Mouse (Mus musculus): ENCODE measurements around the gene Ahnak. TPM values are rescaled to one million over a fixed set of nuclear protein-coding genes. Genes with fewer than 3 reads are reported as not detected.
A peak's percentile ranks its signal among the peaks of the same experiment; 100 is the strongest.

Gene Ahnak
- 10 to 100 TPM; 15.7 to 23.9 TPM for total RNA-seq (2021)
- long read RNA-seq, experiment 1, partial matches to known transcripts: 0 of 6 reads
- long read RNA-seq, experiment 1, other reads (novel, unspliced or antisense): 3 of 6 reads
- long read RNA-seq, experiment 2, partial matches to known transcripts: 0 of 1 reads
- long read RNA-seq, experiment 2, other reads (novel, unspliced or antisense): 1 of 1 reads

- DNase-seq (ENCODE audit: low spot score in 2 of 2): no peak
- intact Hi-C loops (cut with DNase I): no loop called here
These were observed at the start of gene Ahnak for GRCm38 (mm10) chr19:8989066-8989566. Ahnak (plus strand) TSS chr19:8989284.

- intact Hi-C loops (cut with DNase I): no loop called here
- no peak for DNase-seq (ENCODE audit: low spot score in 2 of 2)
These were observed 48.5 kb upstream of the Ahnak start for GRCm38 (mm10) chr19:8940526-8941133.

- DNase-seq (ENCODE audit: low spot score in 2 of 2): no peak
- intact Hi-C loops (cut with DNase I): no loop called here
These were observed 48.0 kb upstream of the Ahnak start for GRCm38 (mm10) chr19:8941136-8941514.

- intact Hi-C loops (cut with DNase I): no loop called here
These were observed 47.4 kb upstream of the Ahnak start, which contains the start of gene Mta2 for GRCm38 (mm10) chr19:8941515-8942217. Mta2 (plus strand) TSS chr19:8941875.

GRCm38 (mm10) chr19:8942276-8942964 is 46.7 kb upstream of the Ahnak start:
- intact Hi-C loops (cut with DNase I): no loop called here

More at GRCm38 (mm10) chr19:8941515-8942217, 47.4 kb upstream of the Ahnak start, which contains the start of gene Mta2:
- DNase-seq (ENCODE audit: low spot score in 2 of 2): peak; percentile 95 to 96

GRCm38 (mm10) chr19:8943047-8943446 is 46.0 kb upstream of the Ahnak start:
- intact Hi-C loops (cut with DNase I): no loop called here
- DNase-seq (ENCODE audit: low spot score in 2 of 2): no peak

More at GRCm38 (mm10) chr19:8942276-8942964, 46.7 kb upstream of the Ahnak start:
- peak in 1 of 2 experiments; percentile 59 for DNase-seq (ENCODE audit: low spot score in 2 of 2)

- DNase-seq (ENCODE audit: low spot score in 2 of 2): no peak
- intact Hi-C loops (cut with DNase I): no loop called here
These were observed 45.0 kb upstream of the Ahnak start for GRCm38 (mm10) chr19:8944062-8944461.

- peak in 1 of 2 experiments; percentile 44 for DNase-seq (ENCODE audit: low spot score in 2 of 2)
These were observed 44.3 kb upstream of the Ahnak start for GRCm38 (mm10) chr19:8944750-8945149.

GRCm38 (mm10) chr19:8945251-8945650 is 43.8 kb upstream of the Ahnak start:
- no peak for DNase-seq (ENCODE audit: low spot score in 2 of 2)
- intact Hi-C loops (cut with DNase I): no loop called here

More at GRCm38 (mm10) chr19:8944750-8945149, 44.3 kb upstream of the Ahnak start:
- intact Hi-C loops (cut with DNase I): no loop called here

GRCm38 (mm10) chr19:8946929-8947328 is 42.2 kb upstream of the Ahnak start:
- intact Hi-C loops (cut with DNase I): no loop called here
- DNase-seq (ENCODE audit: low spot score in 2 of 2): no peak

- intact Hi-C loops (cut with DNase I): loop anchor here (10.0 kb wide), 1 partner anchor 105 kb away; no protein-coding TSS in a partner anchor
- DNase-seq (ENCODE audit: low spot score in 2 of 2): no peak
These were observed 38.9 kb upstream of the Ahnak start for GRCm38 (mm10) chr19:8950190-8950589.

- intact Hi-C loops (cut with DNase I): loop anchor here (10.0 kb wide), 1 partner anchor 107 kb away; no protein-coding TSS in a partner anchor
These were observed 36.8 kb upstream of the Ahnak start for GRCm38 (mm10) chr19:8952241-8952640.

GRCm38 (mm10) chr19:8953135-8954039 is 35.7 kb upstream of the Ahnak start, which contains the start of gene Tut1:
Tut1 (plus strand) TSS chr19:8953847.
- intact Hi-C loops (cut with DNase I): loop anchor here (10.0 kb wide), 1 partner anchor 109 kb away; no protein-coding TSS in a partner anchor

More at GRCm38 (mm10) chr19:8952241-8952640, 36.8 kb upstream of the Ahnak start:
- DNase-seq (ENCODE audit: low spot score in 2 of 2): peak in 1 of 2 experiments; percentile 56

GRCm38 (mm10) chr19:8954171-8954570 is 34.9 kb upstream of the Ahnak start:
- intact Hi-C loops (cut with DNase I): loop anchor here (10.0 kb wide), 1 partner anchor 109 kb away; no protein-coding TSS in a partner anchor

More at GRCm38 (mm10) chr19:8953135-8954039, 35.7 kb upstream of the Ahnak start, which contains the start of gene Tut1:
- peak; percentile 96 to 98 for DNase-seq (ENCODE audit: low spot score in 2 of 2)

GRCm38 (mm10) chr19:8962256-8962655 is 26.8 kb upstream of the Ahnak start:
- DNase-seq (ENCODE audit: low spot score in 2 of 2): no peak
- intact Hi-C loops (cut with DNase I): no loop called here

More at GRCm38 (mm10) chr19:8954171-8954570, 34.9 kb upstream of the Ahnak start:
- no peak for DNase-seq (ENCODE audit: low spot score in 2 of 2)

GRCm38 (mm10) chr19:8965075-8965474 is 24.0 kb upstream of the Ahnak start:
- intact Hi-C loops (cut with DNase I): no loop called here
- DNase-seq (ENCODE audit: low spot score in 2 of 2): no peak

GRCm38 (mm10) chr19:8965771-8966170 is 23.3 kb upstream of the Ahnak start:
- no peak for DNase-seq (ENCODE audit: low spot score in 2 of 2)
- intact Hi-C loops (cut with DNase I): no loop called here

GRCm38 (mm10) chr19:8966198-8966589 is 22.9 kb upstream of the Ahnak start:
- no peak for DNase-seq (ENCODE audit: low spot score in 2 of 2)
- intact Hi-C loops (cut with DNase I): no loop called here

All from left cerebral cortex, postnatal 14 days (tissue).